ENCODE assay signal across 8 mouse cellular contexts in the genomic region with DNA sequence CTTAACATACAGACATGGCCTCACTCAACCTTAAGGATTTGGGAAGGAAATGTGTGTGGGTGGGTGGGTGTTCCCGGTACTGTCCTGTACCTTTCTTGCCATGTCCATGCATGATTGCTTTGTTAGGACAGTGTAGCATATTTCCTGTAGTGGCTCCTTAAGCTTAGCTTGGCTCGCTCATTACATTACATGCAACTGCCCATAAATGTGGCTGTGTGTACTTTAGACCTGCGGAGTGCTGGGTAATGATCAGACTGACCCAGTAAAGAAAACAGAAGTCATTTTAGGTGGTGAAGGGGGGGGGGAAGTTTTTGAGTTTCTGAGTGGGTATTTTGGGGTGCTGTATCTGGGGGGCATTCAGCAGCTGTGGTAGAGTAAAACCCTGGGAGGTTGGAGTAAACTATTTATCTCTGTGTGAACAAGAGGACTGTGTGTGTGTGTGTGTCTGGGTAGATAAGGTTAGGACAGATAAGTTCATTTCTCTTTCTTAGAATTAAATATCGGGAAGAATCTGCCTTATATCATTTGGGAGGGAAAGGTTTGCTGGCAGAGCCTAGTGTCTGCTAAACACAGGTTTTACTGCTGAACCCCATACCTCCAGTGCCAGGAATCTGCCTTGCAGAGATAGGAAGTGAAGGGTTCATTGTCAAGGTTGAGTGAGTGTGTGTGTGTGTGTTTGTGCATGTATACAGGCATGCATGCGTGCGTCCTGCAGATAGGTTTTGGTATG. TPM values are rescaled to one million over a fixed set of nuclear protein-coding genes. Genes with fewer than 3 reads are reported as not detected.
DNase-seq lines count a peak whose midpoint lies in the region; ATAC-seq and TF ChIP-seq lines count a peak whose summit lies in the region.

No protein-coding gene starts in this region.

- no peaks in the 10 kb centered on the region for H3K27me3 ChIP-seq in kidney, embryonic 15.5 days
- no peaks in the 10 kb centered on the region for H3K27me3 ChIP-seq in intestine, embryonic 15.5 days (replicated peaks)
- H3K27me3 ChIP-seq in liver, postnatal 0 days (ENCODE audit: insufficient read depth, low read length): 0 out of 2 replicates have a peak, but pooled peaks cover 7% of the 10 kb centered on the region
- H3K27me3 ChIP-seq in cerebellum, adult 2 months (ENCODE audit: control insufficient read depth, insufficient read depth, low read length): no peaks in the 10 kb centered on the region

- peak; percentile 97 for TF ChIP-seq EP300 in liver, postnatal 0 days (IDR thresholded peaks at IDR 0.05; ENCODE audit: low read depth)

- H3K9ac ChIP-seq in kidney, embryonic 15.5 days: no peak overlapping the region
- H3K9ac ChIP-seq in intestine, embryonic 15.5 days: no peak overlapping the region
- H3K9ac ChIP-seq in liver, postnatal 0 days (replicated peaks): peak overlapping the region; percentile 23

- no peaks in the 10 kb centered on the region for H3K36me3 ChIP-seq in kidney, embryonic 15.5 days
- H3K36me3 ChIP-seq in intestine, embryonic 15.5 days: no peaks in the 10 kb centered on the region
- H3K36me3 ChIP-seq in liver, postnatal 0 days (replicated peaks; ENCODE audit: insufficient read depth, low read length): peaks cover 6% of the 10 kb centered on the region; the same call in 1 of the 2 replicates

- no peaks in the 10 kb centered on the region for H3K9me3 ChIP-seq in kidney, embryonic 15.5 days (replicated peaks)
- no peaks in the 10 kb centered on the region for H3K9me3 ChIP-seq in intestine, embryonic 15.5 days
- H3K9me3 ChIP-seq in liver, postnatal 0 days (ENCODE audit: low read length): no peaks in the 10 kb centered on the region

- H3K4me2 ChIP-seq in kidney, embryonic 15.5 days: no peak overlapping the region
- H3K4me2 ChIP-seq in intestine, embryonic 15.5 days (replicated peaks): no peak overlapping the region
- peak overlapping the region; percentile 93 for H3K4me2 ChIP-seq in liver, postnatal 0 days (ENCODE audit: low read depth, low read length)

- ATAC-seq in kidney, embryonic 15.5 days (replicated peaks; ENCODE audit: low FRiP score): no peak
- ATAC-seq in intestine, embryonic 15.5 days: peak; percentile 25; the same call in 1 of the 2 replicates
- ATAC-seq in liver, postnatal 0 days: peak; percentile 55

- no peak for TF ChIP-seq POLR2A in cerebellum, adult 2 months (IDR thresholded peaks at IDR 0.05; ENCODE audit: borderline replicate concordance, insufficient read depth, low read length)

- no peak overlapping the region for H3K4me3 ChIP-seq in kidney, embryonic 15.5 days (replicated peaks)
- H3K4me3 ChIP-seq in intestine, embryonic 15.5 days (replicated peaks): no peak overlapping the region
- peak overlapping the region; percentile 85 for H3K4me3 ChIP-seq in liver, postnatal 0 days (ENCODE audit: low read depth, low read length)
- H3K4me3 ChIP-seq in cerebellum, adult 2 months (replicated peaks; ENCODE audit: insufficient read depth, low read depth, low read length): no peak overlapping the region

- DNase-seq in heart, adult 11 months: peak; percentile 68
- no peak for DNase-seq in heart, adult 18-20 months
- no peak for DNase-seq in kidney, postnatal 4 days
- DNase-seq in liver, postnatal 0 days: peak; percentile 36
- no peak for DNase-seq in testis, postnatal 10 days (ENCODE audit: low spot score)
- DNase-seq in cerebellum, adult 2 months: no peak

- peaks cover 86% of the 10 kb centered on the region for H3K4me1 ChIP-seq in kidney, embryonic 15.5 days
- peaks cover 44% of the 10 kb centered on the region for H3K4me1 ChIP-seq in intestine, embryonic 15.5 days (replicated peaks)
- peaks cover 57% of the 10 kb centered on the region for H3K4me1 ChIP-seq in liver, postnatal 0 days (ENCODE audit: insufficient read depth)
- H3K4me1 ChIP-seq in cerebellum, adult 2 months (ENCODE audit: control insufficient read depth, insufficient read depth, low read length): peaks cover 6% of the 10 kb centered on the region

- no peak for TF ChIP-seq CTCF in liver, postnatal 0 days (IDR thresholded peaks at IDR 0.05; ENCODE audit: low read depth)
- TF ChIP-seq CTCF in cerebellum, adult 2 months (IDR thresholded peaks at IDR 0.05; ENCODE audit: borderline replicate concordance, insufficient read depth, low read depth, low read length): no peak

- 68% methylated on average over 6 of the region's 6 CpGs for WGBS in kidney, embryonic 15.5 days
- WGBS in intestine, embryonic 15.5 days: 59% methylated on average over 6 of the region's 6 CpGs
- 41% methylated on average over 6 of the region's 6 CpGs for WGBS in liver, postnatal 0 days (ENCODE audit: insufficient replicate concordance)
- WGBS in cerebellum, adult 2 months: 94% methylated on average over 6 of the region's 6 CpGs

- peak overlapping the region; percentile 71 for H3K27ac ChIP-seq in kidney, embryonic 15.5 days
- H3K27ac ChIP-seq in intestine, embryonic 15.5 days: 0 out of 2 replicates have a peak overlapping the region, but pooled peaks have one; percentile 33
- H3K27ac ChIP-seq in liver, postnatal 0 days (ENCODE audit: low read depth): peak overlapping the region; percentile 80
- no peak overlapping the region for H3K27ac ChIP-seq in cerebellum, adult 2 months (ENCODE audit: insufficient read depth, low read length)

RNA-seq across cellular contexts. Expression of a gene that starts 4.6 kb away (rescaled TPM):
- 100 to 1,000 TPM; 149 to 156 TPM for total RNA-seq in heart, adult 18-20 months (2021)
- 49.9 and 52.1 TPM in 2 replicates for polyA plus RNA-seq in kidney, embryonic 15.5 days (2015; fragmentation: Nextera tagmentation; extraction: Ambion mirVana)
- polyA plus RNA-seq in intestine, embryonic 15.5 days (2015; fragmentation: Nextera tagmentation; extraction: Ambion mirVana): 26.9 and 28.7 TPM in 2 replicates
- 63.6 and 75.5 TPM in 2 replicates for polyA plus RNA-seq in liver, postnatal 0 days (2015; fragmentation: Nextera tagmentation; extraction: Ambion mirVana)
- polyA plus RNA-seq in cerebellum, adult 2 months (2012; rRNA removed): 69.1 TPM in 2 replicates

Comparison
In these comparisons a context has a peak if more than half of its experiments do, and no peak if none do; other contexts are left out.
1. DNase-seq: peak in heart, adult 11 months (single experiment) and liver, postnatal 0 days (single experiment); none in heart, adult 18-20 months (0 of 2), kidney, postnatal 4 days (0 of 2), testis, postnatal 10 days (single experiment) and cerebellum, adult 2 months (0 of 2).